Mouse (Mus musculus) bone marrow macrophage, adult 2 months (primary cell): ENCODE results near the gene Fbxw8.

Source experiments
- CTCF ChIP-seq: IDR thresholded peaks from 2 replicates; pipeline ENCODE4 v1.5.1; 2012; ENCODE audit warnings: low read depth, mild to moderate bottlenecking, low read length, moderate library complexity
- POLR2A ChIP-seq: IDR thresholded peaks from 2 replicates; pipeline ENCODE4 v1.6.1; 2012; ENCODE audit warnings: mild to moderate bottlenecking, low read depth, low read length, borderline replicate concordance

DNA sequence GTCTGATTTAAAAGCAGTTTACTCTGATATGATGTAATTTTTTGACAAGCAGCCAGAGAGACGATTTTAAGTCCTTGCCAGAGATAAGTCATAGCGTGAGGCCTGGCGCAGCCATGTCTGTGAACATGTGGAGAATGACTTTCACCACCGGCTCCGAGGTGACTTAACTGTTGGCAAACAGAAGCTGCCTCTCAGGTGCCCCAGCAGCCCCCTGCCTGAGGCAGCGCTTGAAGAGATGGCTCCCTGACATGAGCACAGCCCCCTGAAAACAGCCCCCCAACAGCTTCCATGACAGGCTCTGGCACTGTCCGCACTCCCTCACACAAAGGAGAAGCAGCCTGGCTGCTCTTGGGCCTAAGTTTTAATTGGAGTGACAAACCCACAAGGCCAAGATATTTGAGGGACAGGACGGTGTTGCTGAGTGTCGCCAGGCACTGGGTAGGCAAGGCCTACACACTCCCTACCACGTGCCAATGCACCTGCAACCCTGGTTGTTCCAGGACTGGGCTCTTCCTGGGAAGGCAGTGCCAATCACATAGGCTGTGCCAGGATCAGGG, 71.0 kb downstream of the Fbxw8 start:
- no peak for TF ChIP-seq CTCF
- no peak for TF ChIP-seq POLR2A
